In genomic region chr13:54501352-54501751, GRCm38 (mm10) we compare ENCODE assay signal across 22 mouse cellular contexts. TPM values are rescaled to one million over a fixed set of nuclear protein-coding genes. Genes with fewer than 3 reads are reported as not detected.
A peak's percentile ranks its signal among the peaks of the same experiment; 100 is the strongest.
DNase-seq lines count a peak whose midpoint lies in the region; ATAC-seq and TF ChIP-seq lines count a peak whose summit lies in the region.
"Had no signal": no experiment of that assay in that cellular context is flagged by ENCODE, and none has a peak within 500 bp of the region (broad histone marks: within the 10 kb centered on the region; RNA-seq: fewer than 3 reads in every experiment).

No protein-coding gene starts in this region.

- no peaks in the 10 kb centered on the region for H3K27me3 ChIP-seq in cerebellum, adult 2 months (ENCODE audit: control insufficient read depth, insufficient read depth, low read length)
- H3K27me3 ChIP-seq: heart, embryonic 15.5 days; limb, embryonic 13.5 days; lung, embryonic 15.5 days; stomach, embryonic 15.5 days had no signal

- 91% methylated on average over 2 of the region's 2 CpGs for WGBS in cerebellum, adult 2 months

- TF ChIP-seq CTCF in brain, embryonic 14.5 days (IDR thresholded peaks at IDR 0.05; ENCODE audit: borderline replicate concordance, extremely low read depth, insufficient read depth, insufficient read length), result no peak
- no peak for TF ChIP-seq CTCF in cerebellum, adult 2 months (IDR thresholded peaks at IDR 0.05; ENCODE audit: borderline replicate concordance, insufficient read depth, low read depth, low read length)

- H3K4me3 ChIP-seq in cerebellum, adult 2 months (replicated peaks; ENCODE audit: insufficient read depth, low read depth, low read length), result no peak overlapping the region
- H3K4me3 ChIP-seq: forebrain, embryonic 13.5 days; heart, embryonic 10.5 days; heart, embryonic 15.5 days; layer of hippocampus, adult 2 months; limb, embryonic 13.5 days; lung, embryonic 15.5 days; midbrain, embryonic 13.5 days; stomach, embryonic 15.5 days had no signal

- ATAC-seq in CD4-positive, CD25-positive, alpha-beta regulatory T cell, adult 4 months, result peak; percentile 60
- no peak for ATAC-seq in monocyte, adult 5-6 weeks (replicated peaks; ENCODE audit: insufficient number of reproducible peaks, low FRiP score, low TSS enrichment, poor library complexity, severe bottlenecking)
- ATAC-seq: forebrain, embryonic 13.5 days; hindbrain, postnatal 0 days; intestine, postnatal 0 days; midbrain, embryonic 13.5 days had no signal

- H3K27ac ChIP-seq in cerebellum, adult 2 months (ENCODE audit: insufficient read depth, low read length), result no peak overlapping the region
- H3K27ac ChIP-seq: forebrain, embryonic 13.5 days; heart, embryonic 10.5 days; heart, embryonic 15.5 days; hindbrain, postnatal 0 days; layer of hippocampus, adult 2 months; limb, embryonic 13.5 days; lung, embryonic 15.5 days; macrophage; midbrain, embryonic 13.5 days; stomach, embryonic 15.5 days had no signal

- no peak for TF ChIP-seq POLR2A in brain, embryonic 14.5 days (IDR thresholded peaks at IDR 0.05; ENCODE audit: borderline replicate concordance, extremely low read depth, insufficient read depth, insufficient read length, poor library complexity, severe bottlenecking)
- no peak for TF ChIP-seq POLR2A in cerebellum, adult 2 months (IDR thresholded peaks at IDR 0.05; ENCODE audit: borderline replicate concordance, insufficient read depth, low read length)

- no peaks in the 10 kb centered on the region for H3K4me1 ChIP-seq in cerebellum, adult 2 months (ENCODE audit: control insufficient read depth, insufficient read depth, low read length)

- peak; percentile 13 to 15 for DNase-seq in B cell, adult 2 months
- peak; percentile 1 for DNase-seq in brain, embryonic 14.5 days (ENCODE audit: low read depth)
- no peak for DNase-seq in cerebellum, postnatal 25 days
- DNase-seq in cerebellum, adult 2 months, result no peak
- DNase-seq: adrenal gland, postnatal 25 days; cerebellum, adult 18-20 months; cerebellum, postnatal 14 days; gastrocnemius, postnatal 10 days; right cerebral cortex, adult 18-20 months had no signal

RNA-seq across cellular contexts. Expression of gene Simc1, which starts 2.2 kb away (rescaled TPM):
- polyA plus RNA-seq in CD4-positive, CD25-positive, alpha-beta regulatory T cell, adult 4 months (2017; shearing (Covaris generic)), result 10 to 100 TPM; 13.2 to 13.9 TPM
- polyA plus RNA-seq in brain, embryonic 14.5 days (2012; rRNA removed), result 30.3 and 36.3 TPM in 2 replicates
- 20.2 and 21.5 TPM in 2 replicates for polyA plus RNA-seq in cerebellum, adult 2 months (2012; rRNA removed)
- total RNA-seq in monocyte, adult 5-6 weeks (2017), result 12.8 to 21.2 TPM (median 19.7 TPM) in 3 replicates

RNA-seq across cellular contexts. Expression of gene Thoc3, which starts 32.7 kb away (rescaled TPM):
- polyA plus RNA-seq in CD4-positive, CD25-positive, alpha-beta regulatory T cell, adult 4 months (2017; shearing (Covaris generic)), result 10 to 100 TPM; 23.8 to 34.9 TPM
- polyA plus RNA-seq in brain, embryonic 14.5 days (2012; rRNA removed), result 42.2 and 47.8 TPM in 2 replicates
- polyA plus RNA-seq in cerebellum, adult 2 months (2012; rRNA removed), result 35.6 and 36.2 TPM in 2 replicates
- 19.8 to 26.8 TPM (median 22.8 TPM) in 3 replicates for total RNA-seq in monocyte, adult 5-6 weeks (2017)

Comparison
In these comparisons a context has a peak if more than half of its experiments do, and no peak if none do; other contexts are left out.
1. DNase-seq: peak in B cell, adult 2 months (2 of 2) and brain, embryonic 14.5 days (single experiment); none in cerebellum, postnatal 25 days (0 of 2) and cerebellum, adult 2 months (0 of 2).